ENCODE assay signal across 1 mouse cellular context in the genomic region with DNA sequence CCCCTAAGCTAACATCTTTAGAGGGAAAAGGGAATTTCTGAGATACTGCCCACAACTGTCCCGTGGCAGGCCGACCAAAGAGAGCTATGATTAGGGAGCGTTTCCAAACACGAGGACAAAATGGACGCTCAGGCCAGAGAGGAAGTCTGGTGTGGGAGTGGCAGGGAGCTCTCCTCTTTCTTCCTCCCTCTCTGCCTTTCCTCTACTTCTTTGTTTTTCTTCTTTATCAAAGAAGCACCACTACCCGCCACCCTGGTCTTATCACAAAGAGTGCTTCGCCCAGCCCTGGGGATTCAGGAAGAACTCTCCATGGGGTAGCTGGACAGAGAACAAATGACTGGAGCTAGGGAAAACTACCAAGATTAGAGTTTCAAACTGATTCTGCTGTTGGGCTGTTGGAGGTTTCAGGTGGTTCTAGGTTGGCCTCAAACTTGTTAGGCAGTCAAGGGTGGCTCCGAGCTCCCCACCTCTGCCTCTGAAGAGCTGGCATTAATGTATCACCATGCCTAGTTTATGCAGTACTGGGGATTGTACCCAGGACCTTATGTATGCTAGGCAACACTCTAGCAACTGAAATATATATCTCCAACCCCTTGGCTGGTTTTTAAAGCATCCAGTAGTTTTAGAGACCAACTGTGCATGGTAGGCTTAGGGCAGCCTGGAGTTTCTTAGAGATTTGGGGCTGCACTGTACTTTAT.
TF ChIP-seq lines count a peak whose summit lies in the region.

No protein-coding gene starts in this region.

TF ChIP-seq in MEL, 35 proteins besides CTCF, POLR2A, EP300 and RAD21:
- TF ChIP-seq USF2 (IDR thresholded peaks at IDR 0.05; ENCODE audit: borderline replicate concordance in 1 of 2, insufficient read depth in 1 of 2, low read depth in 1 of 2, low read length in 2 of 2) = no peak
- TF ChIP-seq ELF1 (IDR thresholded peaks at IDR 0.05; ENCODE audit: low read depth, low read length) = 0 out of 2 replicates have a peak, but pooled peaks have one; percentile 24
- no peak for TF ChIP-seq CHD2 (IDR thresholded peaks at IDR 0.05; ENCODE audit: low read length)
- no peak for TF ChIP-seq HCFC1 (IDR thresholded peaks at IDR 0.05; ENCODE audit: low read depth, low read length)
- TF ChIP-seq BHLHE40 (IDR thresholded peaks at IDR 0.05; ENCODE audit: borderline replicate concordance, low read depth, low read length) = no peak
- TF ChIP-seq NRF1 (IDR thresholded peaks at IDR 0.05; ENCODE audit: insufficient read depth, low read depth, low read length, poor library complexity, severe bottlenecking) = no peak
- TF ChIP-seq ZKSCAN1 (IDR thresholded peaks at IDR 0.05; ENCODE audit: low read depth, low read length) = no peak
- peak; percentile 58 for TF ChIP-seq TBP (IDR thresholded peaks at IDR 0.05; ENCODE audit: low read depth, low read length)
- TF ChIP-seq ETS1 (IDR thresholded peaks at IDR 0.05; ENCODE audit: low read depth, low read length) = peak; percentile 85
- TF ChIP-seq RCOR1 (IDR thresholded peaks at IDR 0.05; ENCODE audit: low read depth, low read length) = peak; percentile 79
- peak; percentile 91 for TF ChIP-seq MYC (IDR thresholded peaks at IDR 0.05; ENCODE audit: low read depth, low read length)
- TF ChIP-seq MXI1 (IDR thresholded peaks at IDR 0.05; ENCODE audit: low read depth, low read length) = peak; percentile 3
- peak; percentile 74 for TF ChIP-seq NELFE (IDR thresholded peaks at IDR 0.05; ENCODE audit: low read depth, low read length)
- peak; percentile 85 for TF ChIP-seq MAX (IDR thresholded peaks at IDR 0.05; ENCODE audit: low read length)
- peak; percentile 11; the same call in 1 of the 2 replicates for TF ChIP-seq POLR2AphosphoS2 (IDR thresholded peaks at IDR 0.05; ENCODE audit: low read length)
- peak; percentile 11; the same call in 1 of the 2 replicates for TF ChIP-seq MAFK (IDR thresholded peaks at IDR 0.05; ENCODE audit: borderline replicate concordance, low read depth, low read length)
- peak; percentile 67 for TF ChIP-seq SIN3A (IDR thresholded peaks at IDR 0.05; ENCODE audit: low read length)
- peak; percentile 88 for TF ChIP-seq TAL1 (IDR thresholded peaks at IDR 0.05; ENCODE audit: low read length)
- TF ChIP-seq ZC3H11A (IDR thresholded peaks at IDR 0.05; ENCODE audit: low read depth, low read length) = no peak
- TF ChIP-seq ZMIZ1 (IDR thresholded peaks at IDR 0.05; ENCODE audit: low read depth, low read length) = 0 out of 2 replicates have a peak, but pooled peaks have one; percentile 56
- peak; percentile 72 for TF ChIP-seq MAZ (IDR thresholded peaks at IDR 0.05; ENCODE audit: low read depth, low read length)
- peak; percentile 90 for TF ChIP-seq TCF12 (IDR thresholded peaks at IDR 0.05; ENCODE audit: low read depth, low read length)
- peak; percentile 91 for TF ChIP-seq GATA1 (IDR thresholded peaks at IDR 0.05; ENCODE audit: low read depth, low read length)
- TF ChIP-seq MYB (IDR thresholded peaks at IDR 0.05; ENCODE audit: low read depth, low read length) = no peak; the same call in 1 of the 2 replicates
- peak; percentile 59; the same call in 1 of the 2 replicates for TF ChIP-seq E2F4 (IDR thresholded peaks at IDR 0.05; ENCODE audit: borderline replicate concordance, low read depth, low read length)
- 0 out of 2 replicates have a peak, but pooled peaks have one; percentile 4 for TF ChIP-seq CHD1 (IDR thresholded peaks at IDR 0.05; ENCODE audit: low read depth, low read length)
- TF ChIP-seq KAT2A (conservative IDR thresholded peaks at IDR 0.05; ENCODE audit: low read depth, low read length) = no peak
